Mouse (Mus musculus) cortical plate, adult 2 months (tissue): Measurements from ENCODE around the gene Got1. TPM values are rescaled to one million over a fixed set of nuclear protein-coding genes. Genes with fewer than 3 reads are reported as not detected.
A peak's percentile ranks its signal among the peaks of the same experiment; 100 is the strongest.

Experiments
- H3K27ac ChIP-seq: fragments of 200-500 bp; 2 replicates; pipeline ENCODE4 v1.5.1; 2012; ENCODE audit warnings: low read length, control low read depth, inconsistent platforms; ENCODE audit not compliant: insufficient read depth
- H3K4me1 ChIP-seq: fragments of 200-500 bp; 2 replicates; pipeline ENCODE4 v1.6.1; 2011; ENCODE audit warnings: low read length; ENCODE audit not compliant: control insufficient read depth, insufficient read depth
- H3K4me3 ChIP-seq: fragments of 200-500 bp; 2 replicates; pipeline ENCODE4 v1.5.1; 2011; ENCODE audit warnings: mild to moderate bottlenecking, low read length, control low read depth; ENCODE audit not compliant: insufficient read depth
- CTCF ChIP-seq: fragments of 200-500 bp; IDR thresholded peaks from 2 replicates; pipeline ENCODE4 v1.5.1; 2011; ENCODE audit warnings: mild to moderate bottlenecking, control low read depth, low read length; ENCODE audit not compliant: insufficient read depth; ENCODE audit errors: extremely low read depth
- POLR2A ChIP-seq: fragments of 200-500 bp; IDR thresholded peaks from 2 replicates; pipeline ENCODE4 v1.6.1; 2011; ENCODE audit warnings: mild to moderate bottlenecking, low read length, control low read depth; ENCODE audit not compliant: insufficient read depth; ENCODE audit errors: extremely low read depth
- polyA plus RNA-seq: library from polyadenylated mRNA; depleted of rRNA; stranded (reverse); fragments of >200 nt; gene quantifications from 2 replicates; pipeline ENCODE4 v1.2.3, GENCODE M21; 2012

Gene Got1
- polyA plus RNA-seq, 1 experiment, result 366 TPM

DNA sequence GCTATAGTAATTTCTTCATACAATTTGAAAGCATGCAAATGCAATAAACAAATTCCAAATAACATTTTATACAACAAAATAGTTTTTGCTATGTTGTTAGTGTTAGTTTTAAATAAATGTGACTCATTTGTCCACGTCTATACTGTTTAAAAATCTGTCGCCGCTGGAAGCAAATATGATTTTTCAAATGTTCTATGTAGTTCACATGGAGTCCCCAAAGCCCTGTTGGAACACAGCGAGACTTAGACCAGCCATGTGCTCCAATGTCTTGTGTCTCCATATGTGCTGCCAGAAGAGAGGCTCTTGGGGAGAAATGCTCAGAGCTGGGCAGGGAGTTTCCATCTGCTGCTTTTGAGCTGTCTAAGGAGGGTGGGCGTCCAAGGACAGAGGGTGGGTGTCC is 23.7 kb upstream of the Got1 start:
- TF ChIP-seq CTCF, result no peak
- no peak overlapping the region for H3K27ac ChIP-seq
- H3K4me1 ChIP-seq, result no peaks in the 10 kb centered on the region
- H3K4me3 ChIP-seq, result no peak overlapping the region

DNA sequence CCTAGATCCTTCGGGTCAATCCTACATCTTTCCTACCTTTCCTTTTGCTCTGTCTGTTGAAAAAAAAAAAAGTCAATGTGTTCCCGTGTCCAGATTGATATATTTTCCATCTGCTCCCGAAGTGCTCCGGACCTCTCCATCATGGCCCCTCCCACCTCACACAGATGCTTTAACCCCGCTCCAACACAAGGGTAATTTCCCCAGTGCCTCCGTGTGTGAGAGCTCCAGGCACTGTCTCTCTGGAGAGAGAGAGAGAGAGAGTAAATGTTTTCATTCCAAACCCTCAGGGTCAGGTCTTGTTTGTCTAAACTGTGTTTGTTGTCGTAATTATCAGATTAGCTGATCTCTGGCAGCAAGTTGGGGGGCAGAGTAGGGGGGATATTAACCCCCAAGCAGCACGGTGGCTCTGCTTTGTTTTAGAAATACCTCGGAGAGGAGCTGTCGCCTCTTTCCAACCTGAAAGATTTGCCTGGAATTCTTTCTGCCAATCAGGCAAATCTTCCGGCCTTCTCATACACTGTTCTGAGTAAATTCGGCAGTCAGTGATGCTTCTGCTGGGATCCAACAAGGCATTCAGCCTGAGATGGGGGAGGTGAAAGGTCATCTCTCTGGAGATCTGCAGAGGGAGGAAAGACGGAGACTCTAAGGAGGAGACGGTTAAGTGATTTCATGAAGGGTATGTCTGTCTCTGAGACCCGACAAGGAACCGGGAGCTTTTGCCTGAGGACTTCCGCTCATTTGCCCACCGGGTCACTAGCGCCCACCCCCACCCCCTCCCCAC is 22.1 kb upstream of the Got1 start:
- no peak overlapping the region for H3K27ac ChIP-seq
- H3K4me1 ChIP-seq, result no peaks in the 10 kb centered on the region
- no peak overlapping the region for H3K4me3 ChIP-seq
- TF ChIP-seq POLR2A (no peak), CTCF (no peak)

DNA sequence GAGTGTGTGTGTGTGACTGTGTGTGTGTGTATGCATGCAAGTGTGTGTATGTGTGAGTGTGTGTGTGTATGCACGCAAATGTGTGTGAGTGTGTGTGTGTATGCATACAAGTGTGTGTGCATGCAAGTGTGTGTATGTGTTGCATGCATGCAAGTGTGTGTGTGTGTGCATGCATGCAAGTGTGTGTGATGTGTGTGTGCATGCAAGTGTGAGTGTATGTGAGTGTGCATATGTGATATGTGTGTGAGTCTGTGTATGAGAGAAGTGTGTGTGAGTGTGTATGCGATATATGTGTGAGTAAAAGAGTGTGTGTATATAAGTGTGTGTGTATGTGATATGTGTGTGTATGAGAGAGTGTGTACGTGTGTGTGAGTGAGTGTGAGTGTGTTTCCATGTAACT is 11.0 kb upstream of the Got1 start:
- Histone ChIP-seq H3K4me3 (no peak overlapping the region), H3K27ac (no peak overlapping the region), H3K4me1 (no peaks in the 10 kb centered on the region)
- TF ChIP-seq POLR2A, result no peak
- no peak for TF ChIP-seq CTCF

GRCm38 (mm10) chr19:43530921-43531320 is 6.5 kb upstream of the Got1 start:
- H3K27ac ChIP-seq, result no peak overlapping the region

DNA sequence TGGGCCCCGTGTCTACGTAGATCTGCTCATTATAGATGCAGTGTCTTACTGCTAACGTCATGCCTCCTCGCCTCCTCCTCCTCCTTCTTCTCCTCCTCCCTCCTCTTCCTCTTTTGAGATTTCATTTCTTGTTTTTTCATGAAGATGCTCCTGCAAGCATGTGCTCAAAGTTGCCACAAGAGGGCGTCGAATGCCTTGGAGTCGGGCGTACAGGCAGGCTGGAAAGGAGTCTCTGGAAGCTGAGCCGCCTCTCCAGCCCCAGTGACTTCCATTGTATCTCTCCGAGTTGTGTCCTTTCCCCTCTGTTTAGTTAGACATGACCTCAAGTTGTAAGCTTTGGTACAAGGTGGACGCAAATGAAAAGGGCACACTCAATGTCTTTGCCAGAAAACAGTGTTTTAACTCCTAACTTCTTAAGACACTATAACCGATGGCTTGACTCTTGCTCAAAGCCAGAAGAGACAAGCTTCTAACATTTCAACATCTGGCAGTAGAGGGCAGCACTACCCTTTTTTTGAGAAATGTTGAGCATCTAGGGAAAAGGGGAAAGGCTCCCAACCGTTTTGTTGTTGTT is 5.9 kb upstream of the Got1 start:
- Histone ChIP-seq H3K4me3 (no peak overlapping the region), H3K4me1 (peaks cover 2% of the 10 kb centered on the region; the same call in 1 of the 2 replicates), H3K27ac (no peak overlapping the region)
- TF ChIP-seq CTCF, result peak; percentile 77
- no peak for TF ChIP-seq POLR2A

More at GRCm38 (mm10) chr19:43530921-43531320, 6.5 kb upstream of the Got1 start:
- no peaks in the 10 kb centered on the region for H3K4me1 ChIP-seq
- no peak for TF ChIP-seq POLR2A
- TF ChIP-seq CTCF, result no peak
- H3K4me3 ChIP-seq, result no peak overlapping the region

DNA sequence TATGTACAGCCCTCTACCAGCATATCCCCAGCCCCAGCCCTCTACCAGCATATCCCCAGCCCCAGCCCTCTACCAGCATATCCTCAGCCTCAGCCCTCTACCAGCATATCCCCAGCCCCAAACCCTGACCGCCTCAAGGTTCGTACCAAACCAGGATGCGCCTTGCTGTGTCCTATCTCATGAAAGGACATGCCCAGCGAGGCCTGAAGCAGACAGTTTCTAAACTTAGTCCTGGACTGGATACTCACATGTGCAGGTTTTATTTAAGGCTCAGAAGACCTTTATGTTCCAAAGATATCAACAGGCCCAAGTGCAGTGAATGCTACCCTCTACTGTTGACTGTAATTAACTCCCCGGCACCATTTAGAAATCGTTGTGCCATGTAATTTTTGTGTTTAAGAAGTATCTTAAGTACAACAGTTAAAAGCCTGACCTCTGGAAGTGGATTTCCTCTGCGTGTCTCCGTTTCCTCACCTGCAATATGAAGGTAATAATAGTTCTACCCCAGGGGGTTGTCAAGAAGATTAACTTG is 3.7 kb upstream of the Got1 start:
- peaks cover 4% of the 10 kb centered on the region; the same call in 1 of the 2 replicates for H3K4me1 ChIP-seq
- H3K27ac ChIP-seq, result no peak overlapping the region
- no peak for TF ChIP-seq POLR2A
- TF ChIP-seq CTCF, result no peak
- H3K4me3 ChIP-seq, result no peak overlapping the region

DNA sequence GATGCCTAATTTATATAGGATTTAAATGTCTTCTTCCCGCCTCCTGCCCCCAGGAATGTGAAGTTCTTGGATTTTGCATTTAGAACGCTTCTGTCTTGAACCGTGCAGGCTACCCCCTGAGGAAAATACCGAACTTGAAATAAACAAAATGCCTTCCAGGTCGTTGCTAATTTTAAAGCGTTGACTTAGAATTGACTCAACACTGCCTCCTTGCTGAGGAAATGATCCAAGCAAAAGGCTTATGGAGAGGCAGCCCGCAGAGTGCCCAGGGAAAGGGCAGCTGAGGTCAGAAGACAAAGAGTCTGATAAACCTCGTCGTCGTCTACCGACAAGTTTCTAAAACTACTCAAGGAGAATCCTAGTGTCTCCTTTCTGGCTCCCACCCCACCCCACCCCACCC is 2.7 kb upstream of the Got1 start:
- Histone ChIP-seq H3K4me3 (no peak overlapping the region), H3K4me1 (peaks cover 4% of the 10 kb centered on the region; the same call in 1 of the 2 replicates), H3K27ac (no peak overlapping the region)
- TF ChIP-seq CTCF (peak; percentile 31; the same call in 1 of the 2 replicates), POLR2A (no peak)

- Histone ChIP-seq H3K4me3 (no peak overlapping the region), H3K4me1 (peaks cover 6% of the 10 kb centered on the region; the same call in 1 of the 2 replicates), H3K27ac (no peak overlapping the region)
- TF ChIP-seq POLR2A (no peak), CTCF (no peak)
Measured at GRCm38 (mm10) chr19:43526025-43526424, 1.6 kb upstream of the Got1 start.

DNA sequence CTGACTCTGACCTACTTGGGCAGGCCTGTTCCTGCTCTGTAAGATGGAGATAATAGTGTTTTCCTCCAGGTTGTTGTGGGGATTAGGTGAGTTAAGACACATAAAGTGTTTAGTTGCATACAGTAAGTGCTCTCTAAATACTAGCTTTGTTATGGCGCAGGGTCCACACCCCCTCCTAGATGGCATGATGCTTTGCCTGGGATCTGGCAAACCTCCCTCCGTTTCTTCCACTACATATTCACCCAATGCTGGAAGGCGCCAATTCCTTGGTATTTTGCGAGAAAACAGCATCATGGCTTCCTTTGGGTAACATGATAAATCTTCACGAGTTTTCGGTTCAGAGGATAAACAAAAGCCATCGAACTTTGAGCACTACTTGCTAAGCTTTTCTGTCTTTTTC is 1.2 kb upstream of the Got1 start:
- Histone ChIP-seq H3K4me1 (peaks cover 7% of the 10 kb centered on the region; the same call in 1 of the 2 replicates), H3K4me3 (peak overlapping the region; percentile 80; the same call in 1 of the 2 replicates), H3K27ac (0 out of 2 replicates have a peak overlapping the region, but pooled peaks have one; percentile 87)
- TF ChIP-seq CTCF (no peak), POLR2A (no peak)
